Mouse (Mus musculus): ENCODE measurements around the gene Zbtb21.

GRCm38 (mm10) chr16:97961381-97962150 lies 856 bp downstream of the Zbtb21 start:
- TF ChIP-seq POLR2A (IDR thresholded peaks at IDR 0.05; ENCODE audit: extremely low read depth, insufficient read depth, low read length) (no peak), CTCF (IDR thresholded peaks at IDR 0.05; ENCODE audit: extremely low read depth, insufficient read depth, low read length) (no peak)
